Mouse (Mus musculus): ENCODE measurements around the gene Masp2. TPM values are rescaled to one million over a fixed set of nuclear protein-coding genes. Genes with fewer than 3 reads are reported as not detected.
A peak's percentile ranks its signal among the peaks of the same experiment; 100 is the strongest.

Masp2 gene
- polyA plus RNA-seq, 1 experiment from 2014 or later, result 0.09 TPM

DNA sequence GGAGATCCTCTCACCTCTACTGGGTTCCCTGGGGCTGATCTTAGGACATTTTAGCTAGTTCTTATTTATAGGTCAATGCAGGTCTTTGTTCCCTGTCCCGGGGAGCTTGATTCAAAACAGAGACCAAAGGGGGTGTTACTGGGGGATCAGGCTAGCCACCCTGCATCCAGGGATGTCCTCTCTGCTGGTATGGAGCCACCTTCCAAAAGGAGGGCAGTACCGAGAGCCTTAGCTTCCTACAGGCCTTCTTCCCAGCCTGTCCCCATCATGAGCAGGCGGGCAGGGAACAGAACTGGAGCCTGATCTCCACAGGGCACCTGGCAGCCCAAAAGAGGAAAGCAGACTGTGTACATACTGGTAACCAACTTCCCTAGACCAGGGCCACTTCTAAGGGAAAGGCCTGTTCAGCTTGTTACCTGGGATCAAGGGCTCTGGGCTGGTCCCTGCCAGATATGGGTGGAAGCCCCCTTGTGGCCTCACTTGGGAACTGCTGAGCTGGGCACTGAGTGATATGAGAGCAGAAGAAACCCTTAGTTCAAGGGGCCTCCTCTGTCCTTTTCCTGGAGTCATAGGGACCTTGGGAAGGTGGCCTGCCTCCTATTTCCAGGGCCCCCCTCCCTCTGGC, 2.3 kb downstream of the Masp2 start:
- peaks cover 19% of the 10 kb centered on the region for H3K36me3 ChIP-seq
- H3K9me3 ChIP-seq, result no peaks in the 10 kb centered on the region
- H3K27ac ChIP-seq, result no peak overlapping the region
- peak; percentile 70 for DNase-seq (ENCODE audit: low spot score)
- H3K4me3 ChIP-seq, result no peak overlapping the region
- WGBS, result 95% methylated on average over 3 of the region's 3 CpGs
- H3K27me3 ChIP-seq (ENCODE audit: insufficient read depth, poor library complexity, severe bottlenecking), result no peaks in the 10 kb centered on the region
- H3K4me1 ChIP-seq (replicated peaks), result 0 out of 2 replicates have a peak, but pooled peaks cover 5% of the 10 kb centered on the region

DNA sequence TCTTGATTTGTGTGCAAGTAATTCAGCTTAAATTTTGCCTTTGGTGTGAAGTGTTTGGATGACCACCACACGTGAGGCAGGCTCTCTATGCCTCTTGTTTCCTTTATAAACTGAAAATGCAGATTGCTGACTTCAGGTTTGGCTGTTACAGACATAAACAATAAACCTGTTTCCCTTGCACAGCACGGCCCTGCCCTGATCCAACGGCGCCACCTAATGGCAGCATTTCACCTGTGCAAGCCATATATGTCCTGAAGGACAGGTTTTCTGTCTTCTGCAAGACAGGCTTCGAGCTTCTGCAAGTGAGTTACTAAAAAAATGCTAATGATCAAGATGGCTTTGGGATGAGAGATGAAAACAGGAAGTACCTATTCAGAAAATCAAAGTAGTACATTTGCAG, 5.4 kb downstream of the Masp2 start:
- Histone ChIP-seq H3K4me3 (no peak overlapping the region), H3K9me3 (no peaks in the 10 kb centered on the region), H3K27ac (no peak overlapping the region), H3K36me3 (peaks cover 46% of the 10 kb centered on the region), H3K4me1 (replicated peaks) (0 out of 2 replicates have a peak, but pooled peaks cover 5% of the 10 kb centered on the region), H3K27me3 (ENCODE audit: insufficient read depth, poor library complexity, severe bottlenecking) (no peaks in the 10 kb centered on the region)
- peak; percentile 48 for DNase-seq (ENCODE audit: low spot score)
- WGBS, result 29% methylated on average over 5 of the region's 5 CpGs

DNA sequence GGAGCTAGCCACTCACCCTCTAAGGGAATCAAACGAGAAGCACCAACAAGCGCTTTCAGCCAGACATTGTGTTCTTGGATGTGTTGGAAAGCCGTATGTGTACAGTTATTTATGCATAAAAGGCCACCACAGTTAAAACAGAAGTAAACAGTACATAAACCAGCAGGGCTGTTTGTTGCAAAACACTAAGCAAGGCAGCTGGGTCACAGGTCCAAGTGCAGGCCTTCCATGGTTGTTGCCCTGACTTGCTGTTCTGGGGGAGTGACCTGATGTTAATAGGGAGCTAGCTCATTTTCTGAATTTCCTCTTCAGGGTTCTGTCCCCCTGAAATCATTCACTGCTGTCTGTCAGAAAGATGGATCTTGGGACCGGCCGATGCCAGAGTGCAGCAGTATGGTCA, 7.5 kb downstream of the Masp2 start:
- WGBS, result 88% methylated on average over 5 of the region's 5 CpGs
- Histone ChIP-seq H3K4me1 (replicated peaks) (no peaks in the 10 kb centered on the region), H3K27ac (no peak overlapping the region), H3K9me3 (no peaks in the 10 kb centered on the region), H3K36me3 (peaks cover 66% of the 10 kb centered on the region), H3K4me3 (no peak overlapping the region), H3K27me3 (ENCODE audit: insufficient read depth, poor library complexity, severe bottlenecking) (no peaks in the 10 kb centered on the region)
- no peak for DNase-seq (ENCODE audit: low spot score)

DNA sequence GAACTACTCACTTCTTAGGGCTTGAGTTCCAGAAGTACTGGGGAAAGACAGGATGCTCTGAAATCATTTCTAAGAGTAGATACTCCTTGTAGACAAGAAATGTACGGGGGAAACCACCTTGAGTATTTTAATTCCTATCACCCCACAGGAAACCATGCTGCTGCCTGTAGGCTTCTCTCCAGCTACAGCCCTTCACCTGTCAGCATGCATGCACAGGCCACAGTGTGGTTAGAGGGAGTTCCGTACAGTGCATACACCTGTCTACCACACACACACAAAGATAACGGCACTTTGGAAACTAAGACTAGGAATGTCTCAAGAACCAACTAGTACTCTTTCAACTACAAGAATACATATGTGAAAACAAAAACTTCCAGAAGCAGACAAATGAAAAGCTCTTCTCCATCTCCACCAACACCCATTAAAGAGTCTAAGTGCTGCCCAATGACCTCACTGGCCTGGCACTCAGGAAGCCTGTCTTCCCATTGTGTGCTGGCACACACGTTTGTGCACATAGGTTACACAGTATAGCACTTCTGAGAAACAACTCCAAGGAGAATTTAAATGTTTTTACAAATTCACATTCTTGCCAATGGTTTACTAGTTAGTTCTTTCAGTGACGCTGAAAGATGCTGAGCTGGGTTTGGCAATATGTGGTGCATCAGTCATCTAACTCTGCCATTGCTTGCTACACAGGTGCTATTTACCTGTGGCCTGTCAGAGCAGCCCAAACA, 8.4 kb downstream of the Masp2 start:
- Histone ChIP-seq H3K4me1 (replicated peaks) (no peaks in the 10 kb centered on the region), H3K36me3 (peaks cover 76% of the 10 kb centered on the region), H3K27me3 (ENCODE audit: insufficient read depth, poor library complexity, severe bottlenecking) (no peaks in the 10 kb centered on the region), H3K4me3 (no peak overlapping the region), H3K9me3 (no peaks in the 10 kb centered on the region), H3K27ac (no peak overlapping the region)
- WGBS, result 78% methylated on average over 5 of the region's 5 CpGs
- no peak for DNase-seq (ENCODE audit: low spot score)

DNA sequence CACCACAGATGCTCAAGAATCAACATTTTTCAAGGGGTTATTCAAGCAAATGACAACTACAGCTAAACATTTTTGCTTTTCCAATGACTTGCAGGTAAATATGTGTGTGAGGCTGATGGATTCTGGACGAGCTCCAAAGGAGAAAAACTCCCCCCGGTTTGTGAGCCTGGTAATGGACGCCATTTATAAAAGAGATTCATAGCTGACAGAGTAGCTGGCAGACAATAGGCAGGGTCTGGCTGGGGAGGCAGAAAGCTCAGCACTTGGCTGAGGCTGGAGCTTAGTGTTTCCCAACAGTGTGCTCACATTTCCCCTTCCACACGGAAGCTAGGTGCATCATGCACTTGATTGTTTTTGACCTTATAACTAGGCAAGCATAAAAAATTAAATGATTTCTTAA, 10.2 kb downstream of the Masp2 start:
- WGBS, result 80% methylated on average over 4 of the region's 4 CpGs
- DNase-seq (ENCODE audit: low spot score), result no peak
- Histone ChIP-seq H3K4me1 (replicated peaks) (no peaks in the 10 kb centered on the region), H3K27ac (no peak overlapping the region), H3K36me3 (peaks cover 87% of the 10 kb centered on the region), H3K27me3 (ENCODE audit: insufficient read depth, poor library complexity, severe bottlenecking) (no peaks in the 10 kb centered on the region), H3K4me3 (no peak overlapping the region), H3K9me3 (no peaks in the 10 kb centered on the region)

DNA sequence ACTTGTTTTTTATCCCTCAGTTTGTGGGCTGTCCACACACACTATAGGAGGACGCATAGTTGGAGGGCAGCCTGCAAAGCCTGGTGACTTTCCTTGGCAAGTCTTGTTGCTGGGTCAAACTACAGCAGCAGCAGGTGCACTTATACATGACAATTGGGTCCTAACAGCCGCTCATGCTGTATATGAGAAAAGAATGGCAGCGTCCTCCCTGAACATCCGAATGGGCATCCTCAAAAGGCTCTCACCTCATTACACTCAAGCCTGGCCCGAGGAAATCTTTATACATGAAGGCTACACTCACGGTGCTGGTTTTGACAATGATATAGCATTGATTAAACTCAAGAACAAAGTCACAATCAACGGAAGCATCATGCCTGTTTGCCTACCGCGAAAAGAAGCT, 11.4 kb downstream of the Masp2 start:
- WGBS, result 80% methylated on average over 9 of the region's 9 CpGs

DNA sequence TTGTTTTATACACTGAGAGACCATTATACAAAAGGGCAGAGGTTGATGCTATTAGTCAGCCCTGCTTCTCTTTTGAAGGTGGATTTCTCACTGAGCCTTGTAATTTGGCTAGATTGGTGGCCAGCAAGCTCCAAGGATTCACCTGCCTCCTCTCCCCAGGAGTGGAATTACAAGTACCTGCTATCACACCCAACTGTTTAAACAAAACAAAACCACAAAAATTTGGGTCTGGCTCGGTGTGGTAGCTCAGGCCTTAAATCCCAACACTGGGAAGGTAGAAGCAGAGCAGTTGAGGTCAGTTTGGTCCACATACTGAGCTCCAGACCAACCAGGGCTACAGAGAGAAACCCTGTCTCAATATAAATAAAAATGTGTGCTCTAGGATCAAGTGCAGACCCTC, 17.5 kb downstream of the Masp2 start:
- WGBS, result 90% methylated on average over 1 of the region's 1 CpGs

More for the DNA sequence above, 11.4 kb downstream of the Masp2 start:
- Histone ChIP-seq H3K9me3 (no peaks in the 10 kb centered on the region), H3K36me3 (peaks cover 96% of the 10 kb centered on the region), H3K27ac (no peak overlapping the region), H3K4me1 (replicated peaks) (no peaks in the 10 kb centered on the region), H3K4me3 (no peak overlapping the region), H3K27me3 (ENCODE audit: insufficient read depth, poor library complexity, severe bottlenecking) (no peaks in the 10 kb centered on the region)
- no peak for DNase-seq (ENCODE audit: low spot score)

DNA sequence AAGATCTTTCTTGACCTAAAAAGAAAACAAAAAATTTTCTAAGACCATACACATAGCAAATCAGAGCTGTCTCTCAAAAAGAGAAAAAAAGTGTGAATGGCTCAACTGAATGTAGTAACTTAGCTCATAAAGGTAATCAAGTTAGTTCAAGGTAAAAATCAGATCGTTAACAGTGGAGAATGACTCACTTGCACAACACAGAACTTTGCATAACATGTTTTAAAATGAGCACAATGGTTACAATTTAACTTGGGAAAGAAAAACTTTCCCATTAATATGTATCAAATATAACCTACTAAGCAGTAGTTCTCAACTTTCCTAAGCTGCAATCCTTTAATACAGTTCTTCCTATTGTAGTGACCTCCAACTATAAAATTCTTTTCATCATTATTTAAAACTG, 18.4 kb downstream of the Masp2 start:
- Histone ChIP-seq H3K4me1 (replicated peaks) (peaks cover 18% of the 10 kb centered on the region), H3K27ac (no peak overlapping the region), H3K4me3 (no peak overlapping the region), H3K9me3 (no peaks in the 10 kb centered on the region), H3K27me3 (ENCODE audit: insufficient read depth, poor library complexity, severe bottlenecking) (no peaks in the 10 kb centered on the region), H3K36me3 (peaks cover 96% of the 10 kb centered on the region)
- DNase-seq (ENCODE audit: low spot score), result no peak
- 97% methylated on average over 1 of the region's 1 CpGs for WGBS

More for the DNA sequence above, 17.5 kb downstream of the Masp2 start:
- Histone ChIP-seq H3K36me3 (peaks cover 100% of the 10 kb centered on the region), H3K9me3 (no peaks in the 10 kb centered on the region), H3K27ac (no peak overlapping the region), H3K4me1 (replicated peaks) (peaks cover 13% of the 10 kb centered on the region), H3K27me3 (ENCODE audit: insufficient read depth, poor library complexity, severe bottlenecking) (no peaks in the 10 kb centered on the region), H3K4me3 (no peak overlapping the region)
- DNase-seq (ENCODE audit: low spot score), result no peak

DNA sequence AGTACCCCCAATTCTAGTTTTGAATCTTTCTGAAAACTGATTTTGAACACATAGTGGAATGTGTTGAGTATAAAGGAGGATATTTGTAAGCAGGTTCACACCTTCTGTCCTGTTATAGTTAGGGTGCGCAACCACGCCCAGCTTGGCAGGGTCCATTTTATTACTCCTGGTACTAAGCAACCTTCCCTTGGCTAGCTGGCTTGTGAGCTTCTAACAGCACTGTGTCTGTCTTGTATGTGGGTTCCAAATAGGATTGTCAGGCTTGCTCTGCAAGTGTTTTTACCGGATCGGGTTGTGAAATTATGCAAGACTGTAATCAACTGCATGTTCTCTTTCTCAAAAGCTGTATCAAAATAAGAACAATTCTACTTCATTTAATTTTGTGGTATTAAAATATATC, 20.1 kb downstream of the Masp2 start:
- no peak for DNase-seq (ENCODE audit: low spot score)
- Histone ChIP-seq H3K36me3 (peaks cover 78% of the 10 kb centered on the region), H3K27me3 (ENCODE audit: insufficient read depth, poor library complexity, severe bottlenecking) (no peaks in the 10 kb centered on the region), H3K4me3 (no peak overlapping the region), H3K27ac (no peak overlapping the region), H3K4me1 (replicated peaks) (peaks cover 28% of the 10 kb centered on the region), H3K9me3 (no peaks in the 10 kb centered on the region)
- WGBS, result 93% methylated on average over 4 of the region's 4 CpGs

DNA sequence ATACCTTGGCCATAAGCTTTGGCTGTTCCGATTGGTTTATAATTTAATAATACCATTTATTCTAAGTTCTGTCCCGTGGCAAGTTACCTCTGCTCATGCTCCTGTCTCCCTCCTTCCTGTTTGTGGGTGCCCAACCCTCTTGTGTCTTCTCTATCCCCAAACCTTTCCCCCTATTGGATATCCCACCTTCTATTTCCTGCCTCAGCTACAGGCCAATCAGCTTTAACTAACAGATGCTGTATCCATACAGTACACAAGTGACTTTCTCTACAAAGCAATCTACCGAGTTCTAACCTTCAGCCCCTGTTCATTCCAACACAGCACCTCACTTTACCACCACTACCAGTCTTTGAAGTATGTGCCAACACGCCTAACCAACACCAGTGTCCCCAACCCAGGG, 21.3 kb downstream of the Masp2 start:
- Histone ChIP-seq H3K27ac (no peak overlapping the region), H3K27me3 (ENCODE audit: insufficient read depth, poor library complexity, severe bottlenecking) (no peaks in the 10 kb centered on the region), H3K4me3 (peak overlapping the region; percentile 24), H3K36me3 (peaks cover 67% of the 10 kb centered on the region), H3K9me3 (no peaks in the 10 kb centered on the region), H3K4me1 (replicated peaks) (peaks cover 28% of the 10 kb centered on the region)
- DNase-seq (ENCODE audit: low spot score), result no peak
- WGBS, result 90% methylated on average over 4 of the region's 4 CpGs

DNA sequence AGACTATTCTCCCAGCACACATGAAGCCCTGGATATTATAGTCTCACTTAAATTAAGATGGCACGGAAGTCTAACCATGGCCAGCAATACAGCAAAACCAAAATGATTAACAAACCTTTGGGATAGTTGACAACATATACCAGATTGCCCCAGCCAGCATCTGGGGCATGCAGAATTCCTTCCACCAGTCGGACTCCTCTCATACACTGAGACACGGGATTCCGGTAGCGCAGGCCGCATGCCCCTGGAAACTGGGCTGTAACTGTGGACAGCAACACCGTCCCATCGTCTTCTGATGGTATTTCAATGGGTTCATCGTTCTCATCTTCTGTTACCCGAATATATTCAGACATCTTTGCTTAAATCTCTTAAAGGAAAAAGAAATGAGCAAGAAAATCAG, 22.7 kb downstream of the Masp2 start:
- Histone ChIP-seq H3K4me3 (peak overlapping the region; percentile 100), H3K27ac (no peak overlapping the region), H3K27me3 (ENCODE audit: insufficient read depth, poor library complexity, severe bottlenecking) (no peaks in the 10 kb centered on the region), H3K4me1 (replicated peaks) (peaks cover 28% of the 10 kb centered on the region), H3K36me3 (peaks cover 53% of the 10 kb centered on the region), H3K9me3 (no peaks in the 10 kb centered on the region)
- 87% methylated on average over 10 of the region's 10 CpGs for WGBS
- no peak for DNase-seq (ENCODE audit: low spot score)

DNA sequence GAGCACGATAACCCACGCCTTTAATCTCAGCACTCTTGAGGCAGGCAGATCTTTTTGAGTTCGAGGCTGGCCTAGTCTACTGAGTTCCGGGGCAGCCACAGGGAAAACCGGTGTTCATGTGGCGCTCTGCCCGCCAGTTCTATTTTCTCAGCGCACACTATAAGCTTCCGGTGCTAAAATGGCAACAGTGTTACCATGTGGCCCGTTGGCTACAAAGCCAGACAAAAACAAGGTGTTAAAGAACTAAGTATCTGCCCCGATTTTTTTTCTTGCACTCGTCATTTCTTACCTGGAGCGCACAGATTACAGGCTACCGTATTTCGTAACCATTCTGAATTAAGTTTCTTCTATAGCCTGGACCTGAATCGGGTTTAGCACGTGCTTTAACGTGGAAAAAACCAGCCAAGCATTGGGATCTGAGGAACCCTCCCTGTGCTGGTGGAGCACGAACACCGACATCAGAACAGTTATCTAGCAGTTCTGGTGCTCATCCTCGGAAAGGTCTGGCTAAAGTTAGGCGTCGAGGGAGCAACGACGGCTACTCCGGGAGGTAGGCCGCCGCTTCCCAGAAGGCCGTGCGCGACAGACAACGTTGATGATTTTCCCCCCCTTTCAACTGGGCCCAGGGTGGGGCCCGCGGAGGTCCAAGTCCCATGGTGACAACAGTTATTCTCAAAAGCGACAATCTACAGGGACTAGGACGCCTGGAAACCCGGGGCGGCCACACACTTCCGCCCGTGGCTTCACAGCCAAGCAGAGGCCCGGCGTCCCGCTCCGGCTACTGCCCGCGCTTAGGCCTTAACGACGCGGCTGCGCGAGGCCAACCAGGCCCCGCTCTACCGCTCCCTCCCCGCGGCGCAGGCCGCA, 23.6 kb downstream of the Masp2 start:
- Histone ChIP-seq H3K4me1 (replicated peaks) (peaks cover 28% of the 10 kb centered on the region), H3K27ac (peak overlapping the region; percentile 100), H3K9me3 (no peaks in the 10 kb centered on the region), H3K27me3 (ENCODE audit: insufficient read depth, poor library complexity, severe bottlenecking) (no peaks in the 10 kb centered on the region), H3K4me3 (peak overlapping the region; percentile 100), H3K36me3 (peaks cover 43% of the 10 kb centered on the region)
- DNase-seq (ENCODE audit: low spot score), result peak; percentile 39
- 1% methylated on average over 57 of the region's 57 CpGs for WGBS

All from hindbrain, embryonic 10.5 days (tissue).